Mouse (Mus musculus) embryo, embryonic 9.5 days (tissue): Measurements from ENCODE around the gene Gm973.
A peak's percentile ranks its signal among the peaks of the same experiment; 100 is the strongest.

ENCODE experiments used
- DNase-seq: peaks from one replicate; pipeline ENCODE4 v3.0.0-alpha.2; 2017; ENCODE audit errors: extremely low spot score

The Gm973 gene

DNA sequence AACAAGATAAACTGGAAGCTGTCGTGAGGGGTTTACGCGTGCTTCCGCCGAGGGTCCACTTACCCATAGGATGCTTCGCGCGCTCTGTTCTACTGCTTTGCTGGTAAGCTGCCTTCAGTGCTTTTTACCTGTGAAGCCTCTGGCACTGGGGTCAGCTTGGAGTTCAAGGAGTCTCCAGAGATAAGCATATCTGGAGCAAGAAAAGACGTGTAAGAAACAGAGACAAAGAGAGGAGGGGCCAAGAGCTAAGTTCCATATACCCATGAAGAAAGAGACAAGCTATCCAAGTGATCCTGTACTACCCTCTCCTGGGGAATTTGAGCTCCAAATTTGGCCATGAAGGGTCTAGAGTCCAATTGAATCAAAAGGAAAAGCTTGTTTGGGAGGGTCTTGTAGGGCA lies 24.5 kb upstream of the Gm973 start:
- no peak for DNase-seq

GRCm38 (mm10) chr1:59492432-59492831 lies 23.6 kb upstream of the Gm973 start:
- DNase-seq: no peak

DNA sequence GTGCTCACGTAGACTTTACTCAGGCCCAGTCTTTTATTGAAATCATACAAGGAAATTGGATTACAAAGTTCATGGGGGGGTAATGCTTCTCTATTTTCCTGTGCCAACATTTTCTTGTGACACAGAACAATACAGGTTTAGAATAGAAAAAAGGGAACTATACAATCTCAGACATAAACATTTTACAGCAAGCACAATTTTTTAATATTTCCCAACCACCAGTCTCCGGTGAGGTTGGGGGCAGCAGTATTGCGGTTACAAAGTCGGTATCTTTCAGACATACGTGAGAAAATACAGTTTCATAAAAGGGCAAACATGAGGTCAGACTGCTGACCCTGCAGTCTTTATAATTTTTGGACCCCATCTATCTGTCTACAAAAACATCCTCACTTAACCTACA lies 20.1 kb upstream of the Gm973 start:
- DNase-seq: no peak

DNA sequence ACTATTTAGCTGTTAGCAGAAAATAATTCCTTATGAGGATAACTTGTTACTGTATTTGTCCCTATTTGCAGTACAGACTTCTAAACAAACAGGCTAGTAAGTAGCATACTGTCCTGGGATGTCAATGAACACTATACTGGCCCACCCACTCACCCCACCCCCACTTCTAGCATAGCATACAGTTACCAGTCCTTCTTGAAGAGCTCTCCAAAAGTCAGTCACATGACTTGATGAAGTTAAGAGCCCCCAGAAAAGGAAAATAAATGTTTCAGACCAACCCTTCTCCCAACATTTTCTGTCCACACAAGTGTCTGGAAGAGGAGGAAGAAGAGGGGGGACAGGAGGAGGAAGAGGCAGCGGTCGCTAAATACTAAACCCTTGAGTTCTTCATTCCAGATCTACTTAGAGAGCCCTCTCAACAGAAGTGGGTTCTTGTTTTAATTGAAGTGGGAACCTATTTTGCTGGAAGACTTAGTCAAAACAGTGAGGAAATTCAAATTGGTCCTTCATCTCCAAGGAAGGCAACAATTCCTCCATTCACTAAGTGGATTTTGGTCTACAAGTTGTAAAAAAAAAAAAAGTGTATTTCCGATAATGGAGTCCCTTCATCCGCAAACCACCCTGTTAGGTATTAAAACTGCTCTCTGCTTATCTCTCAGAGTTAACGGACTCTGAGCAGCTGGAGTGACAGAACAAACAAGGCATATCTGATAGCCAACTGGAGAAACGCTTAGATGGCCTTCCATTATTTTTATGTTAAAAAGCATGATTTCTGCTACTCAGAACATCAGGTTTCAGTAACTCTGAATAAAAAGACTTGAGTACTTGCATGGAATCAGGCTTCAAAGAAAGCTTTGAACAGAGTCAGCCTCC lies 18.1 kb upstream of the Gm973 start:
- no peak for DNase-seq

GRCm38 (mm10) chr1:59499327-59499726 lies 16.7 kb upstream of the Gm973 start:
- DNase-seq: no peak

- DNase-seq: no peak
Measured at GRCm38 (mm10) chr1:59502355-59502754, 13.7 kb upstream of the Gm973 start.

GRCm38 (mm10) chr1:59503659-59504301 lies 12.3 kb upstream of the Gm973 start:
- DNase-seq: no peak

- DNase-seq: no peak
Measured at GRCm38 (mm10) chr1:59504302-59504700, 11.8 kb upstream of the Gm973 start.

DNA sequence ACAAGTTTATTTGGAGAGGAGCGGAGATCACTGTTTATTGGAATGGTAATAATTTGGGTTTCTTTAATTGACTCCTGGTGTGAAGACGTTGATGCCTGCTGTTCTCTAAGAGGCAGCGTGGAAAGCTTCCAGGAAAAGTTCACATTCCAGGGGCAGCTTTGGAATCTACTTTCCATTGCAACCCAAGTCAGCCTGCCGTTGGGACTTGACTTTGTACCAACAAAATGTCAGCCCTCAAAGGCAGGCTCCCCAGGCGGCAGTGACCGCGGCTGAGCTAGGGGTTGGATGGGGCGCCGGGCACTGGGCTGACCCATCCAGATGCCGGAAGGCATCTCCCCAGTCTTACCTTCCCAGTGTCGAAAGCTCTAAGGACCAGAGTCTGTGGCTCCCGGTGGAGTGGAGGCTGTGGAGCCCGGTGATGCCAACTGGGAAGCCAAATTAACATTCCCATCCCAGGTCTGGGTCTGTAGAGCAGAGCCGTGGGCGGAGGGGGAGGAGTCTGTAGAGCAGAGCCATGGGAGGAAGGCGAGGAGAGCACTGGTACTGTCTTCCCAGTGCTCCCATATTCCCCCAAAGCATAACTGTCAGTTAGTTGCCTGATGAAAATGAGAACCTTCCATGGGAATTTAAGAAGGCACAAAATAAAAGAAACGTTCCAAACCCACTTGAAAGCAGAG lies 7.5 kb upstream of the Gm973 start:
- DNase-seq: no peak

- DNase-seq: no peak
Measured at GRCm38 (mm10) chr1:59511566-59512270, 4.3 kb upstream of the Gm973 start.

DNA sequence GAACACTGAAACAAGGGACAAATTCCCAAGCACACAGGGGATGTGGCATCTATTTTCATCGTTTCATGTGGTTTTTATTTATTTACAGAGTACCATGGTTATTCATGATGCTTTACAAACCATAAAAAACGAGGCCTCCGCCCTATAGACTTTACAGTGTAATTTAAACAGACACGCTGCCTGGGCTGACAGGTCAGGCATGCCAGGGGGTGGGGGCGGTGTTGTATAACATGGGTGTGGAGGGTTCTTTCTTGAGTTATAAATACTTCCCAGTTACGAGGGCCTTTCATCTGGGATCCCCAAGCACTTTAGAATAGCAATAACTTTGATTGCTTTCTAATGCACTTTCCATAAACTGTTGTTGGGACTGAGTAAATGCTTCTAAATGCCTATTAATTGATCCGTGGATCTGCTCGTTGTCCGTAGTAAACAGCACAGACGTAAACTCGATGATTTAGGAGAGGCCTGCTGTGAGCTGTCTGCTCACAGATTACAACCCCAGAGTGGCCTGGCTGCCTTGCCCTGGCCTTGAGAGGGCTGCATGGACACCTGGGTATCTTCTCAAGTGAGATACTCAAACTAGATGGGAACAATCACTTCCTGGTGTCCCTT lies 4.3 kb downstream of the Gm973 start:
- DNase-seq: no peak

- no peak for DNase-seq
Measured at GRCm38 (mm10) chr1:59522456-59522855, 6.4 kb downstream of the Gm973 start.

GRCm38 (mm10) chr1:59523378-59523958 lies 7.4 kb downstream of the Gm973 start:
- no peak for DNase-seq

GRCm38 (mm10) chr1:59524071-59524470 lies 8.0 kb downstream of the Gm973 start:
- peak; percentile 49 for DNase-seq

DNA sequence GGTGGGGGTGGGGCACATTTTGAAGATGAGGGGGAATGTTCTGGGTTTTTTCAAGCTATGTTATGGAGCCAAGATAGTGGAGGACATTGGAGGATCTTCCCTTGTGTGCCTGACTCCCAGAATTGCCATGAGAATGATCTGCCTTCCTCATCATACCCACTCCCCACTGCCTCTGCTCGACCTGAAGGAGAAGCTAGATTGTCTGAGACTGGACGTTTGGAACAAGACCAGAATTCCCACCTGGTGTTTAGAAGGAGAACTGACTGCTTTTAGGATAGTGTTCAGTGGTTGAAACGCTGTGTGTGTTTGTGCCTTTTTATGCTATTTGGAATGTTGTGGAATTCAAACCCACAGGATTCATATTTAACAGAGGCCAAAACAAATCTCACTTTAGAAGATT lies 8.7 kb downstream of the Gm973 start:
- DNase-seq: no peak

DNA sequence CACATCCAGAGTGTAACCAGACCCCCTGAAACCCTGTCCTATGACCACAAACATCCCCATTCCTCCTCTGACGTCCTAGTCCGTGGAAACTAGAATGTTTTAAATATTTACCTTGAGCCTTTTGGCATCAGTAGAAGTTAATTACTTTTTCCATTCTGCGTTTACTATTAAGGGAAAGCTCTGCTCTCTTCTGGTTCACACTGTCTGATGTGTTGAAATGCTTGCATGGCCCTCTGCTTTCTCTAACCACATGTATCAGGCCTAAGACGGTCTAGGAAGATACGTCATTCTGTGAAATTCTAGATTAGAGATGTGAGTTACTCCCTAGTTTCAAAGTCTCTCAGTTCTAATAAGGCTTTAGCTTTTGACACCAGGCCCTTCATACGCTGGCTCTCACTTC lies 11.2 kb downstream of the Gm973 start:
- no peak for DNase-seq

DNA sequence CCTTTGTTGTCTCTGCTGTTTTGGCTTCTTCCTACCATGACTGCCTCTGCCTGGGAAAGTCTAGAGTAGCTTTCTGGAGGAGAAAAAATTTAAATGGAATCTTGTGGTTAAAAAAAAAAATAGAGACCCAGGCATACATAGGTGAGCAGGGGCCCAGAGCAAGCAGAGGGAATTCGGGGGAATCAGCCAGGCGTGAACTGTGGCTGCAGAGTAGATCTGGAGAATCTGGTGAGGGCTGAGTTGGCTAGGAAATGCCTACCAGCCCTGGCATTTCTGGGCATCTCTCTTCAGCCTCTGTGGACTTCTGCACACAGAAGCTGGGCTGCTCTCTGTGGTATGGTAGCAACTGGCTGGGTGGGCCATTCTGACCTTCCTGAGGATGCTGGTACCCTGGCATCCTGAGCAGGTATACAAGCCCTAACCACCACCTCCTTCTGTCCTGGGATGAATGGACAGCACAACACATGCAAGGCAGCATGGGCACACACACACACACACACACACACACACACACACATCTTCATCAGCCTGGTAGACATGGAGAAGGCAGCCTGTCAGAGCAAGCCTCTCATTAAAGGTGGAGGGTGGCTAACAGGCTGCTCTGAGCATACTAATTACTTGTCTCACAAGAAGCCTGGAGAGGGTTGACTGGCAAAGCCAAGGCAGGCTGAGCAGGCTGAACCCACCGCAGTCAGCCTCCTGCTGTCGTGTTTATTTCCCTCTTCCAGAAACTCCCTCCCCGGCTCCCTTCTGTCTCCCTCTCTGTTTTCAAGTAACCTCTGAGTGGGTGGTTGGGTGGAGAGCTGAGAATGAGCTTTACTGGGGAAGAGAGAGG lies 19.1 kb downstream of the Gm973 start:
- no peak for DNase-seq

GRCm38 (mm10) chr1:59538381-59538780 lies 22.3 kb downstream of the Gm973 start:
- no peak for DNase-seq

DNA sequence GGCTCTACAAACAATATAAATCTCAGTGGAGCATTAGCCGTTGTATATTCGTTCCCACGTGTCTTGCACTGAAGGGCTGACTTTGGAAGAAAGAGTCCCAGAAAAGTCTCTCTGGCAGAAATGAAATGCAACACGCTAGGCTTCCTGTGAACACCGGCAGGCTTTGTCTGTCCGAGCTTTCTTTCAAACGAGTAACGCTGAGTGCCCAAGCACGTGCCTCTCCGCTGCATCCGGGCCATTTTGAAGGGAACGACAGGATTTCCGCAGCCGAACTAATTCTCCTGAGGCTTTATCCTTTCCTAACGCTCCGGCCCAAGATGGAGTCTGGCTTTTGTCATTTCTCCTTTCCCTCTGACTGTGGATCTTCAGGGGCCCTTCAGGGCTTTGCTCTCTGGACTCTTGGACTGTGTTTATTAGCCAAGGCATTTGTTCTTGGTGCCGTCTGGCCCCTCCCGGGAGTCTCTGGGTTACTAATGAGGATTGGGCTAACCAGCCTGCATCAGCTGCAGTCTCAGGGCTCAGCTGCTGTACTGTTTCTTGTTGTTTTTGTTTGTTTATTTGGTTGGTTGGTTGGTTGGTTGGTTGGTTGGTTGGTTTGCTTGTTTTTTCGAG lies 24.6 kb downstream of the Gm973 start:
- no peak for DNase-seq
